Mouse (Mus musculus) spleen, adult 18-20 months (tissue): Measurements from ENCODE around the gene Mast4.
A peak's percentile ranks its signal among the peaks of the same experiment; 100 is the strongest.

ENCODE experiments used
- DNase-seq, 2 experiments: peaks; one replicate each; pipeline ENCODE4 v3.0.0; 2022; ENCODE audit warnings: mixed read lengths in 2 of 2

Gene Mast4

GRCm38 (mm10) chr13:103195847-103196246, 138.4 kb downstream of the Mast4 start:
- DNase-seq = no peak

- no peak for DNase-seq
Measured at GRCm38 (mm10) chr13:103183566-103183965, 150.7 kb downstream of the Mast4 start.

GRCm38 (mm10) chr13:103181836-103182235, 152.5 kb downstream of the Mast4 start:
- no peak for DNase-seq

GRCm38 (mm10) chr13:103176871-103177270, 157.4 kb downstream of the Mast4 start:
- DNase-seq = no peak

GRCm38 (mm10) chr13:103174431-103174830, 159.9 kb downstream of the Mast4 start:
- DNase-seq = no peak

- peak in 1 of 2 experiments; percentile 22 for DNase-seq
Measured at GRCm38 (mm10) chr13:103173545-103174182, 160.6 kb downstream of the Mast4 start.

- no peak for DNase-seq
Measured at GRCm38 (mm10) chr13:103151944-103152343, 182.4 kb downstream of the Mast4 start.

- no peak for DNase-seq
Measured at GRCm38 (mm10) chr13:103151171-103151570, 183.1 kb downstream of the Mast4 start.

- DNase-seq = no peak
Measured at GRCm38 (mm10) chr13:103150671-103151070, 183.6 kb downstream of the Mast4 start.

GRCm38 (mm10) chr13:103149415-103149814, 184.9 kb downstream of the Mast4 start:
- no peak for DNase-seq

GRCm38 (mm10) chr13:103144343-103144742, 190.0 kb downstream of the Mast4 start:
- no peak for DNase-seq

- no peak for DNase-seq
Measured at GRCm38 (mm10) chr13:103141304-103141703, 193.0 kb downstream of the Mast4 start.

GRCm38 (mm10) chr13:103140051-103140450, 194.2 kb downstream of the Mast4 start:
- no peak for DNase-seq

- DNase-seq = no peak
Measured at GRCm38 (mm10) chr13:103138298-103138697, 196.0 kb downstream of the Mast4 start.

GRCm38 (mm10) chr13:103135224-103135883, 198.9 kb downstream of the Mast4 start:
- DNase-seq = no peak

- DNase-seq = no peak
Measured at GRCm38 (mm10) chr13:103131781-103132180, 202.5 kb downstream of the Mast4 start.

GRCm38 (mm10) chr13:103129130-103129797, 205.0 kb downstream of the Mast4 start:
- DNase-seq = no peak

GRCm38 (mm10) chr13:103128729-103129128, 205.6 kb downstream of the Mast4 start:
- no peak for DNase-seq

GRCm38 (mm10) chr13:103127594-103127993, 206.7 kb downstream of the Mast4 start:
- DNase-seq = no peak

GRCm38 (mm10) chr13:103123716-103124115, 210.6 kb downstream of the Mast4 start:
- DNase-seq = no peak

- DNase-seq = no peak
Measured at GRCm38 (mm10) chr13:103121796-103122792, 212.2 kb downstream of the Mast4 start.

GRCm38 (mm10) chr13:103120669-103121131, 213.6 kb downstream of the Mast4 start:
- no peak for DNase-seq

- DNase-seq = no peak
Measured at GRCm38 (mm10) chr13:103119728-103120127, 214.6 kb downstream of the Mast4 start.
